Mouse (Mus musculus): ENCODE data around the gene Tbc1d5.
A peak's percentile ranks its signal among the peaks of the same experiment; 100 is the strongest.

Gene Tbc1d5

DNA sequence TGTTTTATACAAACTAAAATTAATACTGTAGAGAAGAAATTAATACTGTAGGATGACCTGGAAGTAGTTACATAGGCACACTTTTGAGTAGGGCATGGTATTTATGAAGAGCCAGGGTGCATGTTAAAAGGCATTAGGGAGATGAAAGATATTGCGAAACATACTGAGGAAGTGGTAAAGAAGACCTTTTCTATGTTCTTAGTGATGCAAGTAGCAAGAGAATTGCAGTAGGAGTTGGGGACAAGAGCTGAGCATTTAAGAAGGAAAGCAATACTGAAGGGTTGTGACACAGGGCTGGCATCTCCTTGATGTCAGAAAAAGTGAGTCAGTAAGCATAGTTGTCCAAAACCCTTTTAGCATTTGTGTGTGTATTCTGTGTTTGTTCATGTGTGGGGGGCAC lies 289.7 kb downstream of the Tbc1d5 start:
- no peak for DNase-seq (ENCODE audit: low read depth, low spot score)

DNA sequence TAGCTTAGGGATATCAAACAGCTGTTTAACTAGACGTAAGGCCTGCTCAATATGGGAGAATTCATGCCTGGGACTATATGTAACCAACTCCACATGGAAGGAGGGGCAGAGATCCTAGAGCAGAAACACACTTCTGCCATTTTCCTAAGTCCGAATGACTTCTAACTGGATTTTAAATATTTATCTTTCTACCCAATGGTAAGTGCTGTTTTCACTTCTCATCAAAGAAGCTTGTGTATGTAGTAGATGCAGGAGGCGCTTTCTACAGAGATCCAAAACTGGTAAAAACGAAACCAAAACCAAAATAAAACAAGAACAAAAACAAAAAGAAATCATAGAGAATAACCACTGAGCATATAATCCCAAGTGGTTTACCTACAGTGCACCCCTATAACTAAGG lies 299.2 kb downstream of the Tbc1d5 start:
- DNase-seq (ENCODE audit: low read depth, low spot score) = no peak

DNA sequence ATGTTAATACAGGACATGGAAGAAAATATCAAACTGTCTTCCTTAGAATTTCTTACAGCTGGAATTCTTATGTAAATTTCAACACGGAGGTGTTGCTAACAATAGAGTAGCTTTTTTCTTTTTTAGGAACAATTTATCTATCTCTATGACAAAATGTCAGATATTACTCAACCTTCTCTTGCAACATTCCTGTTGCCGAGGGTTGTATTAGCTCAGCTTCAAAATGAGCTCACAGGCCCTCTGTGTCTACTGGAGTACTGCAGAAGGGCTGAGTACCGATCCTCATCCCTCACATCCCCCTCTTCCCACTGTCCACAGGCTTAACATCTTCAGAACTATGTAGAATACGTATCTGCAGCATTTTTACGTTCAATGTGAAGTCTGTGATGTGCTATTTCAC lies 302.7 kb downstream of the Tbc1d5 start:
- DNase-seq (ENCODE audit: low read depth, low spot score) = peak; percentile 27

DNA sequence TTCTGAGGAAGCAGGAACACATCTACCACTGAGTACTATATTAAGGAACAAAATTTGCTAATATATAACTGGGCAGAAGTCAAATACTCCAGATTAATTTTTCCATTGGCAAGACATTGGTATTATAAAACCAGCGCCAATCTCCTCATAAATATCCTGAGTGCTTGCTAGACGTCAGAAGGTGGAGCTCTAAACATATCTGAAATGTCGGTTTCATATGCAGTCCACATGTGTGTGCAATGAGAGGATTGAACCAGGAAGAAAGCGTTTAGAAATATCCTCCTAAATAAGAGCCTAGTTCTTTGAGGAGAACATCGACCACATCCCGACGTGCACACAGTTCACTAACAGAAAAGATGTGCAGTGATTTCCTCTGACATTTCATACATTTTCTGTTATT lies 305.1 kb downstream of the Tbc1d5 start:
- peak; percentile 53 for DNase-seq (ENCODE audit: low read depth, low spot score)

DNA sequence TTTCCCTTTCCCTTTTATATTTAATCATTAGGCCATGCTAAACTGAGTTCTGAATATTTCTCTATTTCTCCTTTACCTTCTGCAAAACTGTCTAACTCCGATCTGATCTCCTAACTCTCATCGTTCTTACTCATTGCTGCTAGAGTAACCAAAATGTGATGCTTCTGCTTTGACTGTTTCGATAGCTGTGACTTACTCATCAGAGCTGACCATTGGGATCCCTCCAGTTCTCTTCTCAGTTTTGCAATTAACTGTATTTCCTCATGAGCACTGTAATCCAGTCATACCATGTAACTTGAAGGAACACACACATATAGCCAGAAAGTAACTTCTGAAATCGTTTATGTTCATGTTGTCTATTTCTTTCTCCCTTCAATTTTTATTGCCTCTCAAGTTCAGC lies 306.6 kb downstream of the Tbc1d5 start:
- no peak for DNase-seq (ENCODE audit: low read depth, low spot score)

DNA sequence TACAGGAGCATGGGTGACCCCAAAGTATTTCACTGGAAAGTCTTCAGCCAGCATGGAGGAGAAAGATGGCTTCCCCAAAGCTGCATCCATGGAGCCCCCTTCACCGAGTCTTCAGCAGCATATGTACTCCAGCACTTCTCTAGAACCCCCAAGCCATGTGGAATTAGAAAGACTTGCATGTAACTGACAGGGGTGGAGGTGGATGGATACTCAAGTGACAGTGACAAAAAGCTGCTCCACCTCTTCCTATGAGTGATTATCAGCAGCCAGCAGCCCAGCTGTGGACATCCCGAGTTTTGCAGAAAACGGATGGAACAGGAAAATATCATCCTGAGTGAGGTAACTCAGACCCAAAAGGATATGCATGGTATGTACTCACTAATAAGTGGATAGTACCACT lies 311.9 kb downstream of the Tbc1d5 start:
- no peak for DNase-seq (ENCODE audit: low read depth, low spot score)

DNA sequence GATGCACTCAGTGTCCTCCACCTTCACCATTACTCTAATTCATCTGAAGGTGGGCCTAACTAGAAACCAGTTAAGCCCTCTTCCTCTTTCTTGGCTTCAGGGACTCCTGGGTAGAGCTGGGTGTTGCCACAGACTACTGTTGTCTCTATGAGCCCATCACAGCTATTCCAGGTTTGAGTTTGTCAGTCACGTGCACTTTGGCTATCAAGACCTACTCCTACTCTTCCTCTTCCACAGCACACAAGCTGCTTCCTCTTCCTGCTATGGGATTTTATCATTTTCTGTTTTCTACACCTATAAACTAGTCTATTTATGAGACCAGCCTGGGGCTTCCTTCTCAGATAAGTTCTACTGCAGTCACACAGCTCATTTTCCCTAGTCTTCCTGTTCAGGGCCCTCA lies 314.4 kb downstream of the Tbc1d5 start:
- no peak for DNase-seq (ENCODE audit: low read depth, low spot score)

DNA sequence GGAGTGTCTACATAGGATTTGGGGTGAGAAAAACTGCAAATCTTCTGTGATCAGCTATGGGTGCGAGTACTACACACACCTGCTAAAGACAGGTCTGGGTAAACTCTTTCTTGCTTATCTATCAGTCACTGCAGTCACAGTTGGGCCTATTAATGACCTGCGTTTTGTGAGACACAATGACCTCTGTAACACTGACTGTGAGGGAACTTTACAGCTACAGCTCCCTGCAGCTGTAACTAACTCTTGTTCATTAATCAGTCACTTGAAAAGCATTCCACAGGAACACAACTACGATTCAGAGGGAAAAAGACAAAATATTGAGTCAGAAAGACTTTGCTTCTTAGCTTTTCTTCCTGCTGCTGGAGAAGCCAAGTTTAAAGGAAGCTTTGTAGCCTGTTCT lies 325.9 kb downstream of the Tbc1d5 start:
- DNase-seq (ENCODE audit: low read depth, low spot score) = no peak

DNA sequence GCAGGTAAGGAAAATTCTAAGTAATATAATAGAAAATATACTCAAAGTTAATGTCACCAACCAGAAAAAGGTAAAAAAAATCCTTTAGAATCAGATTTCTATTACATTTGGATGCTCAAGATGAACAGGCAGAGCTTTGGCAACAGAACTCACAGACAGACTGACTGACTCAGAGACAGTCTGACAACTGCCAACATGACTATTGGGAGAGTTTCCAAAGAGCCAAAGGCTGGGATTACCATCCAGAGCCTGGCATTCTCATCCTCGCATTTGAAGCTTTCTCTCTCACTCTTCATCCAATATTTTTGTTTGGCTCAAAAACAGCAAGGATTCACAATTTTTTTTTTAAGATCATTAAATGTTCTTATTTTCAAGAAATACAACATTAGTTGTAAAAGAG lies 327.8 kb downstream of the Tbc1d5 start:
- DNase-seq (ENCODE audit: low read depth, low spot score) = peak; percentile 70

DNA sequence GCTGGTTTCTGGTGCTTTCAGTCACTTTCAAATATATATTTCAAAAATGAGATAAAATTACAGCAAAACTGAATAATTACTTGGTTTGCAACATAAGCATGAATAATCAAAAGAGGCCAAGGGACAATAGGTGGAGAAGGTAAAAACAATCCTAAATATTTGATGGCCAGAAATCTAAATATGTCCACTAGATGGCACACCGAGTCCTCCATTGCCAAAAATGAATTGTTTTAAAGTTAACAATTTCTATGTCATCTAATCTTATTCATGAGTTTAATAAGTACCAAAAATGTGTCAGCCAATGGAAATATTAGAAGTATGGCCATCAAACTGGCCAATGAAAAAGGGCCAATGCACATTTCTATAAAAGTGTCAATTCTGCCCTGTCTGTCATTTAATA lies 365.1 kb downstream of the Tbc1d5 start:
- peak; percentile 27 for DNase-seq (ENCODE audit: low read depth, low spot score)

DNA sequence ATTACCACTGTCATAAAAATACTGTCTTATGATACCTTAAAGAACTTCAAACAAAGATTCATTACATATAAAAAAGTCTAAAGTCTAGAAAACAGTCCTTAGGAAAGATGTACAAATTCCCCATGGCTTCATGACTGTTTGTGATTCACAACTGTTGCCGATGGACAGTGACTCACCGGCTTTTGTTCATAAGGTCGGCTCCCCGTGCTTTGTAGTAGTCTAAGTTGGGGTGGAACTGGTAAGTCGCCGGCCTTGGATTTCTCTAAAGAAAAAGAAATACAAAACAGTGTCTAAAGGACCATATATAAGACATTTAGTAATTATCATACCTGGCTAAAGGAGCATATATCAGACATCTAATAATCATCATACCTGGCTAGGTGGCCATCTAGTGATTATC lies 365.6 kb downstream of the Tbc1d5 start:
- no peak for DNase-seq (ENCODE audit: low read depth, low spot score)

DNA sequence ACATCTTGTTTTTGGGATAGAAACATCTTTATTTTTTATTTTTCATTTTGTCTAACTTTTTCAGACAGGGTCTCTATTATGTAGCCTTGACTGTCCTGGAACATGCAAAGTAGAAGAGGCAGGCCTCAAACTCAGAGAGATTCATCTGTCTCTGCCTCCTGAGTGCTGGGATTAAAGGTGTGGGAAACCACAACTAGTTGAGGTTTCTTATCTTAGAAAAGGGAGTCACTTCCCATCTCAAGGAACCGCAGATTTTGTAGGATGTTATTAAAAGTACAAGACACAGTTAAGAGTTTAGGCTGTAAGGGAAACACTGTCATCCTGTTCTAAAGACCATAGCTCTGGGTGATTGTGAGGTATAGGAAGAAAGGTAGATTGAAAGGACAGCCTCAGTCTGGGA lies 373.5 kb downstream of the Tbc1d5 start:
- DNase-seq (ENCODE audit: low read depth, low spot score) = no peak

DNA sequence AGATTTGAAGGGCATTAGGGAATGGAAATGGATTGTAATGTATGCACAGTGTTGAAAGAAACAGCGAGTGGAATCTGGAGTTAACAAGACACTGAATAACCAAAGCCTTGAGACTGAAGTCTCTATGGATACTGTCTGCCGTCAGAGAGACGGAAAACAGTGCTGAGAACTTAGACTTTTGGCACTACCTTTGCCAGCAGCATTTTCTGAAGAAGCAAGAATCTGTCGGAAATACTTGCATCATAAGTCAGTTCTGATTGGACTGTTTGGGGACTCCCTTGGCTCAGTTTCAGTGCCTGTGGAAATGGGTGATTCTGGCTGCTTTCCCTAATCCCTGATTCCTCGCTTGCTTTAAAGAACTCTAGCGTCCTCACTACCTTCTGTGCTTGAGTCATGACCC lies 375.9 kb downstream of the Tbc1d5 start:
- peak; percentile 61 for DNase-seq (ENCODE audit: low read depth, low spot score)

DNA sequence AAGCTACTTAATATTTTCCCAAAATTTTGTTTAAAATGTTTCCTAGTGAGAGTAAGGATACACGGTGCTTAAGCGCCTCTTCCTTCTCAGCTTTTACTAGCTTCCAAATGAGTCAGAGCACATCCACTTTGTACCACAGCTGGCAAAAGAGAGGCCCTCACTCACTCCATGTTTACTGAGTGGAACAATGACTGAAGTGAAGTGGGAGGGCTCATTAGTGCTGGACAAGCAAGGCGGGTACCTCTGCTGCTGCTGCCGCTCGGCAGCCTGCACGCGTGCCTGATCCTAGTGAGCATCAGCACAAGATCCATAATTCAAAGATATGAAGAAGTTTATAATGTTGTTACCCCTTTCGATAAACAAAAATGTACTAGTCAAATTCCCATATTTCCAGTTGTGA lies 376.8 kb downstream of the Tbc1d5 start:
- DNase-seq (ENCODE audit: low read depth, low spot score) = peak; percentile 16

DNA sequence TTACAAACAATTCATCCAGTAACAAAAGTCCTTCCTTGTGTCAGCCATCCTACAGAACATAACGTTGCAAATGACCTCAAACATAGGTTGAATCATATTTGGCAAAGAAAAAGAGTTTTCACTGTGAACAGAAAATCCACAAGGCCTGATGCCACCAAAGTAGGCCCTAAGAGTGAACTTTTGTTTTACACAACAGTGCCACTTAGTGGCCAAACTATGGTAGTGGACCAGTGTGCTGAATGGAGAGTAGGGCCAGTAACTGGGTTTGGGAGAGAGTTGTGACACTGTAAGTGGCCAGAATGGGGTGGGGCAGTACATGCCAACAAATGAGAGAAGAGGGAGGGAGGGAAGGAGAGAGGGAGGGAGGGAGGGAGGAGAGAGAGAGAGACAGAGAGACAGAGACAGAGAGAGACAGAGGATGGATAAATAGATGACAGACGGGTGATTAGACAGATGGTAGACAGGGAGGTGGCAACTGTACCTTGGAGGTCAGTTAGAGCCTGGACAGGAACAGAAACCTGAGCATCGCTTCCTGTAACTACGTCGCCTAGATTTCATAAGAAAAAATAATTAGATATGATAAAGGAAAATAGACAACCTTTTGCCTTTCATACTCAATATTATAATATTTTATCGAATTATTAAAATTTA lies 383.6 kb downstream of the Tbc1d5 start:
- DNase-seq (ENCODE audit: low read depth, low spot score) = peak; percentile 91

DNA sequence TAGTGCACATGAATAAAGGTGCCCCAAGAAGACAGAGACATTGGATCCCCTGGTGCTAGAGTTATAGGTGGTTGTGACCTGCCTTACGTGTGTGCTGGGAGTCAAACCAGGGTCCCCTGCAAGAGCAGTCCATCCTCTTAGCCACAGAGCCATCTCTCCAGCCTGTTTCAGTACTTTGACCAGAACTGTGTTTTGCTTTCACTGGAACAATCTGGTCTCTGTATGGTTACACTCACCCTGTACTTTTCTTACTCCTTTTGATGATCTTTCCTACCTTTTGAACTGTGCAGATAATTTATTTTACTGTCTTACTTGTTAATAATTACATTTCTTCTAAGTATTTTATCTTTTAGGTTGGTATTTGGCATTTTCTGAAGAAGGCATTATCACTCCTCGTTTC lies 387.5 kb downstream of the Tbc1d5 start:
- no peak for DNase-seq (ENCODE audit: low read depth, low spot score)

DNA sequence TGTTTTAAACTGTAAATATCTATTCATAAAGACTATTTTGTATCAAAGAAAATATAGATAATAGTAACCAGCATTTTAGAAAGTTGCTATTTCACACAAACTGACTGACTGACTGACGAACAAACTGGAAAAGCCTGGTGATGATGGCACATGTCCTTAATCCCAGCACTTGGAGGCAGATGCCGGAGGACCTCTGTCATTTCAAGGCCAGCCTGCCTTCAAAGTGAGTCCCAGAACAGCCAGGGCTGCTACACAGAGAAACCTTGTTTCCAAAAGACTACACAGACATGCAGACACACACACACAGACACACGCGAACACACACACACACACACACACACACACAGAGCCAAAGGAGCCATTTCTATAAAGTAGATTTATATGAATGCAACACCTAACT lies 390.3 kb downstream of the Tbc1d5 start:
- no peak for DNase-seq (ENCODE audit: low read depth, low spot score)

DNA sequence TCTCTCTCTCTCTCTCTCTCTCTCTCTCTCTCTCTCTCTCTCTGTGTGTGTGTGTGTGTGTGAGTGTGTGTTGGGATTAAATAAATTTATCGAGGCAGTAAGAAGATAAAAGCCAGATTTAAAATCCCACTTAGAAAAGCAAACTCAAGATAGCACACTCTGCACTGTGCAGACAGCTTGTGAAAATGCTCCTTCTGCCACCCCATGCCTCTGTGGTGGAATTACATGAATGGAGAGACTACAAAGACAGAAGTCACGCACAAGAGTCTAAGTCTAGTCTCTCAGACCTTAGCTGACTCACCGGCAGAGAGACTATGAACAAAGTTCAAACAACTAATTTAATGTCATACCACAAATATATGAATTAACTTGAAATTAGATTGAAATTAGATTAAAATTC lies 403.9 kb downstream of the Tbc1d5 start:
- DNase-seq (ENCODE audit: low read depth, low spot score) = peak; percentile 81

DNA sequence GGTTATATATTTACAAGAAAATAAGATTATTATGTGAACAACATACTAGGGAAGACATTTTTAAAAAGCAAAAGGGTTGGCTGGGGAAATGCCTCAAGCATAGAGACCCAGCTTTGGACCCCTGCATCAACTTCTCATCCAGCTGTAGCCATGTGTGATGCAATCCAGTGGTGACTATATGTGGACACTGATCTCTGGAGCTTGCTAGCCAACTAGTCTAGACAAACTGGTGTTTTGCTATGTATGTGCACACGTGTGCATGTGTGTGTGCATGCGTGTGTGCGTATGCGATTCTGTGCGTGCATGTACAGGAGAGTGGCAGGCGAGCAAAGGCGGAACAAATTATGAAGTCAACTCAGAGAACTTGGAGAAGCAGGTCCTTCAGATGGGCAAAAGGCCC lies 414.8 kb downstream of the Tbc1d5 start:
- DNase-seq (ENCODE audit: low read depth, low spot score) = no peak

DNA sequence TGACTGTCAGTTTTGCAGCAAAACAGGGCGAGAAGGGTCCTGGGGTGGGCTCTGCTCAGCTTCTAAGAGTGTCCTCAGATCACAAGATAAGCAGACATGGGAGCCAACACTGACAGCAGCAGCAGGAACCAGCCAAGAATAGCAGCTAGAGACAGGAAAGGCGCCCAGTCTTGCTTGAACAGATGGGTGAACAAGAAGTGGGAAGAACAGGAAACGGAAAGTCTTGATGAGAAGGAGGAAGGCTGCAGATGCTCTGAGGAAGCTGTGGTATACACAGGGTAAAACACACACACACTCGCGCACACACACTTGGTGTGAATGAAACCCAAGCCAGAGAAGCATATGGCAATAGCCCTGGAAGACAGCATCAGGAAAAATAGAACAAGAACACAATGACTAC lies 415.7 kb downstream of the Tbc1d5 start:
- peak; percentile 93 for DNase-seq (ENCODE audit: low read depth, low spot score)

DNA sequence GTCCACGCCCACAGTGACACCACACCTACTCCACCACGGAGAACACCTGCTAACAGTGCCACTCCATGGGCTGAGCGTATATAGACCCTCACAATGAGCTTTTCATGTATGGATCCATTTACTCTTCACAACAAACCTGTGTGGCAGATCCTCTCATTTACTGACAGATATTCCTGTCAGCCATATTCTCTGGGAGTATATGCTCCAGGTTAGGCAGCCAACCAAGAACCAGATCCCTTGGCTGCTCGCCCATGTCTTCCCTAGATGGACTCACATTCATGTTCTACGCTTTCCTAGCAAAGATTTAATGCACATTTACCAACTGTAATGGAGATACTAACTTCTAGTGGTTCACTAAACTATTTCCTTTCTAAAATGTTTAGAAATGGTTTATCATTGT lies 416.9 kb downstream of the Tbc1d5 start:
- DNase-seq (ENCODE audit: low read depth, low spot score) = peak; percentile 37

DNA sequence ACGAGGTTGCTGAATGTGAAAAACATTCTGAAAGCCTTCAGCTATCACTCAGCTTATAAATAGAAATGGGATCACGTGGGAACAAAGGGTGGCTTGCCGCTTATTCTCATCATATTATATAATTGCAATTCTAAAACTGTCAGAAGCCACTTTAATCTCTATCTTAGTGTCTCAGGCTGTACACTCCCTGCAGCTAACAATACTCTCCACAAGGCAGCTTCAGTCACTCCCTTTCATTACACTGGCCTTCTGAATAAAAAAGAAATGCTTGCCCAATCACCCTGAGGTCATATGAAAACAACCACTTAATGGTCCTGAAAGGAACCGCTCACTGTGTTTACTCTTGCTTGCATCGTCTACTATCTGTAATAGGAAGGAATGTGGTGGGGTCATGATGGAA lies 418.1 kb downstream of the Tbc1d5 start:
- DNase-seq (ENCODE audit: low read depth, low spot score) = peak; percentile 64

DNA sequence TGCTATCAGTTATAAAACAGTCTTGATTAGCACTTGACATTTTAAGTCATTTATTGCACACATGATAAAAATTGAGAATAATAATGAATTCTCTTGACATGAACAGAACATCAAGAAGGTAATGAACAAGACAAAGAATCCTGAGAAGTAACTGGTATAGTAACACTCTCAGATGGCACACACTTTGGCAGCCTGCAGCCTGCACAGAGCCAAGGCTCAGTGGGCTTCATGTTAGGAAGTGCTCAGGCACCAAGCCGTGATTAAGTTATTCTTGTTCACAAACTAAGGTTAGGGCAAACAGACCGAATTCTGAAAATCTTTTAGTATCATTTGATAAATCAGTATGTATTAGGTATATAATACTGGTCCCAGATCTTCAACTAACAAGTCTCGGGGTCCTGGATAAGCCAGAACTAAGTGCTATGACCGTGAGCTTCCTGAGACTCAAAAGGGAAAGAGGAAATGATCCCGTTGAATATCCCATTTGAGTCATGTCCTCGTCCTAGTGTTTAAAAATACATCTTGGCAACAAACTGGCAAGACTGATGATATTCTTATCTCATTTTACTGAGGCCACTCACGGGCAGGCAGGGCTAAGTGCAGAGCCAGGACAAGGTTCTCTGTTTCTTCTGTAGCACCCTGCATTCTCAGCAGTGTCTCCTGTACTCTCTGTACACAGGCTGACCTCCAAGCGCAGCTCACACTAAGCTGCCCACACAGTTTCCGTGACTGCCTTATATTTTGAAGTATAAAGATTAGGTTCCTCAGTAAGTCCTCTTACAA lies 425.6 kb downstream of the Tbc1d5 start:
- DNase-seq (ENCODE audit: low read depth, low spot score) = no peak

DNA sequence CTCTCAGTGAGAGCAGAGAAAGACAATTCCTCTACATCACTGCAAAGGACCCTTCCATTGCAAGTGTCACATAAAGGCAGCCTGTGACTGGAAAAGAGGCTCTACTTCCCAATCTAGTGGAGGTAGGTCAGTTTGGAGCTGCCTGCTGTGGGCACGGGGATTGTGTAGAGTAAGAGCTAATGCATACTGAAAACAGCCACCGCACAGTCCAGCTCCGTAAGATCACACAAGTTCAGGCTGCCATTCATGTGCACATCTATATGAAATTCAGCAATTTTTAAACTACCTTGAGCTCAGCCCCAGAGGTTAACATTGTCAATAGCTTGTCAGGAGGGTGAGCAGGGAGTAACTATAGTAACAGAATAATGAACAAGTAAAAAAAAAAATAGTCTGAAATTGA lies 426.4 kb downstream of the Tbc1d5 start:
- DNase-seq (ENCODE audit: low read depth, low spot score) = no peak

All from brain, adult 2 months (tissue).